Mouse (Mus musculus) bone marrow macrophage, adult 2 months (primary cell): ENCODE measurements around the gene Lrrk1.

ENCODE experiments used
- CTCF ChIP-seq: IDR thresholded peaks from 2 replicates; pipeline ENCODE4 v1.5.1; 2012; ENCODE audit warnings: low read depth, mild to moderate bottlenecking, low read length, moderate library complexity
- POLR2A ChIP-seq: IDR thresholded peaks from 2 replicates; pipeline ENCODE4 v1.6.1; 2012; ENCODE audit warnings: mild to moderate bottlenecking, low read depth, low read length, borderline replicate concordance

DNA sequence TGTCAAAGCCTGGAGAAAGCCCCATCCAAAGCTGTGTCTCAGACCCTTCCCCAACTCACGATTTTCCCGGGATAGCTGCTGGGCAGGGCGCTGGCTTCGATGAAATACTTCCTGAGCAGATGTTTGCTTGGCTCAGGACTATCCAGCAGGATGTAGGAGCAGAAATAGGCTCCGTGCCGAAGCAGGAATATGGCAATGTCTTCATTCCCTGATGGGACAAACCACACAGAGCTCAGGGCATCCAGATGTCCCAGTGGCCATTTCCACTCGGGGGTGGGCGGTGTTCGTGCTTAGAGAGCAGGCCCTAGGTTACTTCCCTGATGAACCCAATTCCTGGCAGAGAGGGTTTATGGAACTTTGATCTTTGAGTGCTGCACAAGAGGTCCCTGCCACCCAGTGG, 57.5 kb downstream of the Lrrk1 start:
- TF ChIP-seq POLR2A (no peak), CTCF (no peak)
